Mouse (Mus musculus) cortical plate, adult 2 months (tissue): ENCODE measurements around the gene Nfya.

Experiments used
- CTCF ChIP-seq: fragments of 200-500 bp; IDR thresholded peaks from 2 replicates; pipeline ENCODE4 v1.5.1; 2011; ENCODE audit warnings: mild to moderate bottlenecking, control low read depth, low read length; ENCODE audit not compliant: insufficient read depth; ENCODE audit errors: extremely low read depth
- POLR2A ChIP-seq: fragments of 200-500 bp; IDR thresholded peaks from 2 replicates; pipeline ENCODE4 v1.6.1; 2011; ENCODE audit warnings: mild to moderate bottlenecking, low read length, control low read depth; ENCODE audit not compliant: insufficient read depth; ENCODE audit errors: extremely low read depth

DNA sequence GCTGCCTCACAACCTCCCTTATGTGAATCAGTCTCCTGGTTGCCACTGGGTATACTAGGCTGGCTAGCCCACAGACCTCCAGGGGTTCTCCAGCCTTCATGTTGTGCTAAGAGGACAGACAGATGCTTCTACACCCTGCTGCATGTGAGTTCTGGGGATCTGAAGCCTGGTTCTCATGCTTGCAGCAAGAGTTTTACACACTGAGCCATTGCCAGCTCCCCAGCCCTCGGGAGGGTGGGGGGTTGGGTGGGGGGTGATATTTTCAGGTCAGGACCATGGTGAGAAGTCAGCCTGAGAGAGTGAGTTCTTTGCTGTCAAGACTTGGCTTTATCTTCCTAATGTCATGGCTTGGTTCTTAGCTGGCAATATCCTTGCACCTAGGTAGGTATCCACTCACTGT is 9.1 kb upstream of the Nfya start:
- TF ChIP-seq CTCF (no peak), POLR2A (no peak)
